Mouse (Mus musculus): Measurements from ENCODE around the gene Fam193b.

Gene Fam193b

DNA sequence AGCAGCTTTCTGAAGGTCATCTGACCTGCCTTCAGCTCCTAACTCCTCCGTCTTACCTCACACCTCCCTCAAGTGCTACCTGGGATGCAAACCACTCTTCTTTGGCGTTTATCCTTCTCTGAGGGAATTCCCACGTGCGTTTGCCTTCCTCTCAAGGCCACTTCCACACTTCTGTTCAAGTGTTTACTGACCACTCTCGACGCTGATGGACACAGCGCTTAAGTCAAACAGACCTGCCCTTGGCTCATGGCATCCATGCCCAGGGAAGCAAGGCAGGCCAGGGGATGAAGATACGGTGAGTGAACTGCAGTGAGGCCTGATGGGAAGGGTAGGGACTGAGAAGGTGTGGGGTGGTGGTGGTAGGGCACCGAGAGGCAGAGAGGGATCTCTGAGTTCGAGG lies 70.3 kb downstream of the Fam193b start:
- DNase-seq (ENCODE audit: low spot score in 2 of 2): no peak

DNA sequence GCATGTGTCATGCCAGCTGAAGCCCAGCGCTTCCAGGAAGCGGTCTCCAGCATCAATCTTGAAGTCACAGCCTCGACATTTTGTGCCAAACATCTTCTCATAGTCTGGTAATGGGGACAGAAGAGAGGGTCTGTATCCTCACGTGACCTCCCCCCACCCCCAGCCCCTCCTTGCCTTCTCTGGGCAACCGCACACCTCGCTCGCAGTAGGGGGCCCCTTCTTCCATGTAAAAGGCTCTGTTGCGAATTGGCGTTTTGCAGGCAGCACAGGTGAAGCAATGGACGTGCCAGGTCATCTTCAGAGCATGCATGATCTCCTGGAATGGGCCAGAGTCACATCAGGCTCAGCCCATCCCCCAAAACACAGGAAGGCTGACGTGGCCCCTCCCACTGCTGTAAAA lies 72.0 kb downstream of the Fam193b start:
- no peak for DNase-seq (ENCODE audit: low spot score in 2 of 2)

DNA sequence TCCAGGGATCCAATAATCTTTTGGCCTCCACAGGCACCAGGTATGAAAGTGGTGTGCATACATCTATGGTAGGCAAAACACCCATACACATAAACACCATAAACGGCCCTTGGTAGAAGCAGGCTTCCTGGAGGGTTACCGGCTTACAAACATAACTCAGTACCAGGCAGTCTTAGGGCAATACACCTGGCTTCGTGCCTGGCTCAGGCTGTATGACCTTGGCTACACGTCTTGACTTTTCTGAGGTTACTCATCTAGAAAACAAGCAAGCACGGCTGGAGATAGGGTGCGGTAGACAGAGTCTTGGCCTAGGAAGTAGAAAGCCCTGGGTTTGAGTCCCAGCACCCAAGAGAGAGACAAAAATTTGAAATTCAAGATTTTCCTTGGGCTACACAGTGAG lies 74.3 kb downstream of the Fam193b start:
- no peak for DNase-seq (ENCODE audit: low spot score in 2 of 2)

DNA sequence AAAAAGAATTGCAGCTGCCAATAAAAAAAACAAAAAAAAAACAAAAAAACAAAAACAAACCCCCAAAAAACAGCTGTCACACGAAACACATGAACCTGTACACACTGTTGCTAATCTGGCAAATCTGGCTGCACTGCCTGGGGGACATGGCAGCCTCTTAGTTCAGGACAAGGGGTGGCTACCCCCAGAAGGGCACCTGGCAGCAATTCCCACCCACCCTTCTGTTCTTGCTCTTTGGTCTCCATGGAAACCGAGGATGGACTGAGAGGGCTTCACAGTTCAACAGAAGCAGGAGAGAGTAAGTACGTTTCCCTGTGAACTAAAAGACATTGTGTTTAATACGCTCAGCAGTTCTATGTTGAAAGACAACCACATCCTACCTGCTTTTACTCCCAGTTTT lies 75.2 kb downstream of the Fam193b start:
- no peak for DNase-seq (ENCODE audit: low spot score in 2 of 2)

DNA sequence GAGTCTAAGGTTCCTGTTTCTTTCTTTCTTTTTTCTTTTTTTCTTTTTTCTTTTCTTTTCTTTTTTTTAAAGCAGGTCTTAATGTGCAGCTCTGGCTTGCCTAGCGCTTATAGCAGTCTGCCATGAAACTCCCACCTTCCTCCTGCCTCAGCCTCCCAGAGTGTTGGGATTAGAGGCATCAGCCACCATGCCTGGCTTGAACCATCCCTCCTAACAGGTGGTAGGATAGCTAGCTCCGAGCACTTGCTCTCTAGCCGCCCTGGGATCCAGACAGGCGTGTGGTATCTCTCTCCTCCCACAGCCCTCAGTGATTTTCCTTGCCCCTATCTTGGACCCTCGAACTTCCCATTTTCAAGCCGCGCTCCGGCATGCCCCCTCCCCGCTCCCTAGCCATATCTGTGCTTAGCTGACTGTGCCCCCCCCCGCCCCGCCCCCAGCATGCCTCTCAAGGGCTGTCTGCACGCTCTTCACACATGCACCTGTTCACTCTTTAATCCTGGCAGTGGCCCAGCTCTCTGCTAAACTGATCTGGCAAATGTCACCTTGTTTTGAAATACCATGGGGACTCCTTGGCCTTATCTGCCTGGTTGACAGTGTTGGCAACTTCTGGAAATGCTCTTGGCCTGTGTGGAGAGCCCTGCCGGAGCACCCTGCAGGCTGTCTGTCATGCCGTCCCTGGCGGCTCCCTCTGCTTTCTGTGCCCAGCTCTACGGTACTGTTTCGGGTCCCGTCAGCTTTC lies 75.9 kb downstream of the Fam193b start:
- DNase-seq (ENCODE audit: low spot score in 2 of 2): peak in 1 of 2 experiments; percentile 58

DNA sequence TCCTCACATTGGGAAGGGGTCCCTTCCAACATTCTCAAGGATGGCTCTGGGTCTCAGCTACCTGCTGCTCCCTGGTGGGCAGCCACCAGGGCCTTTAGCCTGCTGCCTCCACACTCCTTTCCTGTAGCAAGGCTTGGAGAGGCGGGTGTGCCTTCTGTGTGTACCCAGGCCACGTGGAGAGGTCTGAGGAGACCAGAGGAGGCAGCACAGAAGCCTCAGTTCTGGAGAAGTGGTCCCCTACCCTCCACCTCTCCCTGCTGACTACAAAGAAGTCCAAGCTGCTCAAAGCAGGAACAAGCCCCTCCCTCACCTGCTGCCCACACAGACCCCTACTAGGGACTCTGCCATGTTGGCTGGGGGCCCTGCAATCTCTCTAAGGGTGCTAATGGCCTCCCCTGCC lies 76.7 kb downstream of the Fam193b start:
- DNase-seq (ENCODE audit: low spot score in 2 of 2): no peak
